Mouse (Mus musculus) hindbrain, embryonic 13.5 days (tissue): ENCODE results near the gene Gm49368. TPM values are rescaled to one million over a fixed set of nuclear protein-coding genes. Genes with fewer than 3 reads are reported as not detected.
"Not testable (repeated sequence)": the region's sequence is repeated elsewhere in the genome, so short reads cannot be mapped to it uniquely, and the experiment has no call there.

Experiments
- ATAC-seq: fragments of 200-750 bp; cut with Nextera tagmentation; 2 replicates; pipeline ENCODE4 v1.8.0; 2017; ENCODE audit warnings: moderate TSS enrichment; ENCODE audit not compliant: low FRiP score
- H3K27ac ChIP-seq: fragments of 300-500 bp; sonication (generic); 2 replicates; pipeline ENCODE4 v1.5.1; 2015; ENCODE audit warnings: inconsistent platforms, mild to moderate bottlenecking, moderate library complexity
- H3K27me3 ChIP-seq: fragments of 300-500 bp; sonication (generic); 2 replicates; pipeline ENCODE4 v1.6.1; 2015; ENCODE audit warnings: mild to moderate bottlenecking, inconsistent platforms
- H3K36me3 ChIP-seq: fragments of 300-500 bp; sonication (generic); 2 replicates; pipeline ENCODE4 v1.6.1; 2015; ENCODE audit warnings: mild to moderate bottlenecking, inconsistent platforms
- H3K4me1 ChIP-seq: fragments of 300-500 bp; sonication (generic); replicated peaks from 2 replicates; pipeline ENCODE4 v1.6.1; 2015; ENCODE audit warnings: inconsistent platforms
- H3K4me2 ChIP-seq: fragments of 300-500 bp; sonication (generic); 2 replicates; pipeline ENCODE4 v1.6.1; 2015; ENCODE audit warnings: inconsistent platforms, mild to moderate bottlenecking, moderate library complexity
- H3K4me3 ChIP-seq: fragments of 300-500 bp; sonication (generic); 2 replicates; pipeline ENCODE4 v1.5.1; 2015; ENCODE audit warnings: mild to moderate bottlenecking, inconsistent platforms
- H3K9ac ChIP-seq: fragments of 300-500 bp; sonication (generic); 2 replicates; pipeline ENCODE4 v1.6.1; 2015; ENCODE audit warnings: mild to moderate bottlenecking, inconsistent platforms
- H3K9me3 ChIP-seq: fragments of 300-500 bp; sonication (generic); 2 replicates; pipeline ENCODE4 v1.6.1; 2016; ENCODE audit warnings: inconsistent platforms
- WGBS: fragments of 180-500 bp; shearing (Covaris S2); methylation state at CpG from one replicate; pipeline ENCODE4 v1.1.7; 2015; 5-methylcytosine and 5-hydroxymethylcytosine counted together
- polyA plus RNA-seq: library from polyadenylated mRNA; unstranded; fragments of >200 nt; fragmentation: Nextera tagmentation; extraction: Ambion mirVana; gene quantifications from 2 replicates; pipeline ENCODE4 v1.2.1, GENCODE M21; 2015

The Gm49368 gene
- polyA plus RNA-seq, 1 experiment from 2014 or later = not detected

DNA sequence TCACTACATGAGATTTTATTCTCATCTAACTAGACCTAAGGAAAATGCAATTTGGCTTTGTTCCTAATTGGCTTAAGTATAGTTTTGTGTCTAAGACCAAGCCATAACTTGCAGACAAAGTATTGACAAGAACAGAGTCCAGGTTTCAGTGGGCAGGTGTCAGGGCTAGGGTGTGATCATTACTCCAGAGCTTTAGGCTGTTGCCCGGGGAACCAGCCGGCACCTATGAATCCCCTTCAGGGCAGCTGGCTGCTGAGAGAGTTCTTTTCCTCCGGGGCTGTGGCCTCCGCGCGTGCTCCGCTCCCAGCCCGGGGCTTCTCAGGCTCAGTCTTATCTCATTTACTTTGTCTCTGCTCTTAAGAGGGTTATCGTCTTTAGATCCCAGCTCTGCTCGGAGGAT is 92.4 kb downstream of the Gm49368 start:
- H3K4me2 ChIP-seq = no peak overlapping the region
- H3K9me3 ChIP-seq = no peaks in the 10 kb centered on the region
- H3K4me3 ChIP-seq = no peak overlapping the region
- no peak for ATAC-seq
- H3K36me3 ChIP-seq = no peaks in the 10 kb centered on the region
- 77% methylated on average over 10 of the region's 10 CpGs for WGBS
- H3K27me3 ChIP-seq = no peaks in the 10 kb centered on the region
- no peaks in the 10 kb centered on the region for H3K4me1 ChIP-seq
- H3K9ac ChIP-seq = no peak overlapping the region
- H3K27ac ChIP-seq = no peak overlapping the region

DNA sequence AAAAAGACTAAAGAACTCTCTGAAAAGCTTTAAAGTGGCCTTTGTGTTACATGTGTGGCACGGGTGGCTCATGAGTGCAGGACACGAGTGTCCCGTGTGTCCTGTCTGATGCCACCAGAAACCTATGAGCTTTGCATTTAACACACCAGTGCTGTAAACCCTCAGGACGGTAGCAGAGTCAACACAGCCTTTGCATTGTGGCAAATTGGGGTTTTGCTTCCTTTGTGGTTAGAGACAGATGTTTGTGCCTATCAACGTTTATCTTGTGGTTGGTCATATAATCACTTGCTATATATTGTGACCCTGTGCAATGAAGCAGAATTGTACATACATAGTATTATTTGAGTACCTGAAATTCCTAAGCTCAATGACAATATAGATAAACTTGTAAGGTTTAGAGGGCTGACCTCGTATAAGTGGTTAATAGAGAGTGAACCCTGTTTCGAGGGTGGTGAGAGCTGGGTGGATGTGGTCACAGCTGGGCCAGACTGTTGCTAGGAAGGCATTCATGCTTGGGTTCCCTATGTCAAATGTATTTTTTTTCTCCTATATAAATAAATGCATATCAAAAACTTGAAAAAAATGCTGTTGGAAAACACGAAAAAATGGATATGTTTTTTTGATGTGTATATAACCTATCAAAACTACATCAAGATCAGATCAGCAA is 96.3 kb downstream of the Gm49368 start:
- H3K9ac ChIP-seq, H3K36me3 ChIP-seq, H3K27ac ChIP-seq, H3K4me2 ChIP-seq, H3K27me3 ChIP-seq, ATAC-seq, H3K4me1 ChIP-seq, H3K4me3 ChIP-seq, H3K9me3 ChIP-seq: not testable (repeated sequence)
- 83% methylated on average over 8 of the region's 8 CpGs for WGBS

DNA sequence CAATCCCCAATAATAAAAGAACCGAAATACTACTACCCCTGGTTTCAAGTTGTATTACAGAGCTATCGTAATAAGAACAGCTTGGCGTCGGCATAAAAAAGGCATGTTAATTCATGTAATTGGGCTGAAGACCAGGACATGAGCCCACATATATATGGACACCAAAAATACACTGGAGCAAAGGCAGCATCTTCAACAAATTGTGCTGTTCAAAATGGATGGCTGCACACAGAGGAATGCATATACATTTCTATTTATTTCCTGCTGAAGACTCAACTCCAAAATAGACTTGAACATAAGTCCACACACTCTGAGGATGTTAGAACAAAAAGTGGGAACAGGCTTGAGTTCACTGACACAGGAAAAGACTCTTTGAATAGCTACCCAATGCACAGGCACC is 101.5 kb downstream of the Gm49368 start:
- H3K4me2 ChIP-seq = no peak overlapping the region
- WGBS = 97% methylated on average over 4 of the region's 4 CpGs
- H3K4me3 ChIP-seq = no peak overlapping the region
- H3K9ac ChIP-seq = no peak overlapping the region
- no peak overlapping the region for H3K27ac ChIP-seq
- no peak for ATAC-seq
- H3K9me3 ChIP-seq = no peaks in the 10 kb centered on the region
- no peaks in the 10 kb centered on the region for H3K36me3 ChIP-seq
- H3K27me3 ChIP-seq = no peaks in the 10 kb centered on the region
- H3K4me1 ChIP-seq = no peaks in the 10 kb centered on the region

DNA sequence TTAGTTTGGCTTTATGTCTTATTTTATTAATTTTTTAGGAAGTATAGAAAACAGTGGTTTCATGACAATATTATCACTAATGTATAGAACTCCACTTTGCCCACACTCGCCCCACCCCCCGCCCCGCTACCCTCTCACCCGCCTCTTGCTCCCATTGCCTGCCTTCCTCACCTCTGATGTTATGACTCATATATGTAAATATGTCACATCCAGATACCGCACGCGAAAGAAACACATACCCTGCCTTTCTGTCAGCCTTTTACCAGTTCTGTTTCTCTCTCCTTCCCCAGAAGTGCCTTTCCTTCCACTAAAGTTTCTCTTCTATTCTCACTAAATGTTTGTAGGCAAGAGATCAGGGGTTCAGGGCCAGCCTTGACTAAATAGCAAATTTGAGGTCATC is 103.9 kb downstream of the Gm49368 start:
- Histone ChIP-seq H3K27ac (no peak overlapping the region), H3K9ac (no peak overlapping the region), H3K4me3 (no peak overlapping the region), H3K9me3 (no peaks in the 10 kb centered on the region), H3K27me3 (no peaks in the 10 kb centered on the region), H3K4me1 (no peaks in the 10 kb centered on the region), H3K36me3 (no peaks in the 10 kb centered on the region), H3K4me2 (no peak overlapping the region)
- no peak for ATAC-seq
- WGBS = 90% methylated on average over 7 of the region's 7 CpGs

DNA sequence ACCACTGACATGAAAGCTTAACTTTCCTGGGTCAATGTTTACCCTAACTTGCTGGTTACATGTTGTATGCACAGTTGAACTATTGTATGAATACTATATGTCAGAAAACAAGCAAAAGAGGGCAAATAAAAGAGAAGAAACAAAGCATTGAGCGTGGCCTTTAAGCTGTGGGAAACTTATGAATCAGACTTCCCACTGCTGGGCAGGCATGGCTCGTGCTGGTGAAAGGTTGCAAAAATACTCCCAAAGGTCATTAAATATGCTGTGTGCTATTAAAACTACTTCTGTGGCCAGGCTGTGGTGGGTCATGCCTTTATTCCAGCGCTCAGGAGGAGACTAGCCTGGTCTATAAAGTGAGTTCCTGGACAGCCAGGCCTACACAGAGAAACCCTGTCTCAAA is 107.5 kb downstream of the Gm49368 start:
- no peaks in the 10 kb centered on the region for H3K9me3 ChIP-seq
- H3K27ac ChIP-seq = no peak overlapping the region
- no peaks in the 10 kb centered on the region for H3K4me1 ChIP-seq
- H3K9ac ChIP-seq = no peak overlapping the region
- WGBS = 77% methylated on average over 3 of the region's 3 CpGs
- H3K4me3 ChIP-seq = no peak overlapping the region
- ATAC-seq = no peak
- H3K36me3 ChIP-seq = no peaks in the 10 kb centered on the region
- H3K4me2 ChIP-seq = no peak overlapping the region
- H3K27me3 ChIP-seq = no peaks in the 10 kb centered on the region

Other genes starting within 250 kb of the Gm49368 start
- 22.2 and 24.3 TPM in 2 replicates for gene Stx4a, start 238.4 kb upstream of the Gm49368 start, polyA plus RNA-seq
- gene Stx1b, start 238.1 kb upstream of the Gm49368 start, polyA plus RNA-seq = 38.7 and 40.9 TPM in 2 replicates
- gene Zfp646, start 186.5 kb upstream of the Gm49368 start, polyA plus RNA-seq = 11.0 TPM in 2 replicates
- 37.9 and 39.3 TPM in 2 replicates for gene Zfp668, start 185.9 kb upstream of the Gm49368 start, polyA plus RNA-seq
- 0.58 and 0.82 TPM in 2 replicates for gene Prss53, start 171.7 kb upstream of the Gm49368 start, polyA plus RNA-seq
- gene Gm21974, start 167.2 kb upstream of the Gm49368 start, polyA plus RNA-seq = 0.61 TPM in 1 of 2 replicates, not detected in the other
- 67.6 and 71.1 TPM in 2 replicates for gene Vkorc1, start 167.1 kb upstream of the Gm49368 start, polyA plus RNA-seq
- gene Bckdk, start 158.6 kb upstream of the Gm49368 start, polyA plus RNA-seq = 59.7 and 66.8 TPM in 2 replicates
- gene Kat8, start 150.2 kb upstream of the Gm49368 start, polyA plus RNA-seq = 47.1 and 50.9 TPM in 2 replicates
- 0.26 and 0.30 TPM in 2 replicates for gene Prss8, start 132.6 kb upstream of the Gm49368 start, polyA plus RNA-seq
- 11.8 and 13.3 TPM in 2 replicates for gene Prss36, start 116.0 kb upstream of the Gm49368 start, polyA plus RNA-seq
- gene Fus, start 95.2 kb upstream of the Gm49368 start, polyA plus RNA-seq = 397 and 402 TPM in 2 replicates
- 6.5 and 8.2 TPM in 2 replicates for gene Pycard, start 68.8 kb upstream of the Gm49368 start, polyA plus RNA-seq
- gene Trim72, start 58.7 kb upstream of the Gm49368 start, polyA plus RNA-seq = 0.13 TPM in 1 of 2 replicates, not detected in the other
- 1.1 and 1.4 TPM in 2 replicates for gene Itgam, start within 50 bp of the Gm49368 start, polyA plus RNA-seq
- gene Itgax, start 66.9 kb downstream of the Gm49368 start, polyA plus RNA-seq = 0.17 TPM in 1 of 2 replicates, not detected in the other
- gene Itgad, start 91.7 kb downstream of the Gm49368 start, polyA plus RNA-seq = not detected in 2 replicates
- gene Cox6a2, start 143.7 kb downstream of the Gm49368 start, polyA plus RNA-seq = 0.70 and 1.1 TPM in 2 replicates
- gene Armc5, start 174.7 kb downstream of the Gm49368 start, polyA plus RNA-seq = 15.0 and 15.2 TPM in 2 replicates
- gene 9130023H24Rik, start 175.3 kb downstream of the Gm49368 start, polyA plus RNA-seq = 10.6 and 11.4 TPM in 2 replicates
- 27.9 and 31.0 TPM in 2 replicates for gene Tgfb1i1, start 184.1 kb downstream of the Gm49368 start, polyA plus RNA-seq
- not detected in 2 replicates for gene Slc5a2, start 203.0 kb downstream of the Gm49368 start, polyA plus RNA-seq
- gene BC017158, start 235.5 kb downstream of the Gm49368 start, polyA plus RNA-seq = 17.2 and 20.3 TPM in 2 replicates